Mouse (Mus musculus): ENCODE results near the gene Rev1. TPM values are rescaled to one million over a fixed set of nuclear protein-coding genes. Genes with fewer than 3 reads are reported as not detected.
"Not testable (repeated sequence)": the region's sequence is repeated elsewhere in the genome, so short reads cannot be mapped to it uniquely, and the experiment has no call there.

Gene Rev1
- total RNA-seq, 2 experiments from 2014 or later = 14.9 to 17.1 TPM

GRCm38 (mm10) chr1:38081316-38081715 lies 48.3 kb downstream of the Rev1 start:
- intact Hi-C loops (cut with DNase I) = no loop called here
- no peak for DNase-seq

GRCm38 (mm10) chr1:38071326-38071725 lies 58.3 kb downstream of the Rev1 start:
- intact Hi-C loops (cut with DNase I) = no loop called here
- DNase-seq = no peak

DNA sequence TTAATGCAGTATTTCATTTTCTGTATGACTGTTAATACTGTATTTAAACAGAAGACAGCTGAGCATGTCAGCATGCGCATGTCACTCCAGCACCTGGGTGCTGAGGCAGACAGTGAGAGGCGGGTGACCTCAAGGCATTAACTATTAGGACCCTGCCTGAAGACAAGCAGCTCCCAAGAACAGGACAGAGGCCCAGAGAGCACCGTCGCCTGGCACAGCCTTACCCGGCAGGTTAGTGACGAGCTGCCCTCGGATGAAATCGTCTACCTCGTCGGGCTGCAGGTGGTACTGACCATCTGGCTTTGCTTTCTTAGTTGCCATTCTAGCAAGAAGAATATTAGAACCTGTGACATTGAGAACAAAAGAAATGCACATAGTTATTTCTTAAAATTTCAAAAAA lies 62.3 kb downstream of the Rev1 start:
- intact Hi-C loops (cut with DNase I) = no loop called here
- no peak for DNase-seq

GRCm38 (mm10) chr1:38062156-38062555 lies 67.4 kb downstream of the Rev1 start:
- intact Hi-C loops (cut with DNase I); DNase-seq: not testable (repeated sequence)

DNA sequence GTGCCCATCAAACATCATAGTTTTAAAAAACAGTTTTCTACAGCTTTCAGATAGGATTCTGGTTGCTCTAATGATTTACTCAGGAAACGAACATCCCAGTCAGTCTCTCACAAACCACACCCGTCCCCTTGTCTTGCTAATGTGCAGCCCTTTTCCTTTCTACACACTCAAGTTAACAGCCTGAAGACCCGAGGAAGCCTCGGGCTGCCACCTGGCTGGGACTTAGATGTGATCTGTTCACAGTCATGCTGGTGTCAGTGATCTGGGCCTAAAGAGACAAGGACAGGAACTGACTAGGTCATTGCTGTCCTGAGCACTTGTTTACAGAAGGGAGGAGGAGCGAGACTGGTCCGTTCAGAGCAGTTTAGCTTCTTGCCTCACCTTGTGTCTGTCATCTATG lies 71.2 kb downstream of the Rev1 start:
- intact Hi-C loops (cut with DNase I) = no loop called here
- no peak for DNase-seq

DNA sequence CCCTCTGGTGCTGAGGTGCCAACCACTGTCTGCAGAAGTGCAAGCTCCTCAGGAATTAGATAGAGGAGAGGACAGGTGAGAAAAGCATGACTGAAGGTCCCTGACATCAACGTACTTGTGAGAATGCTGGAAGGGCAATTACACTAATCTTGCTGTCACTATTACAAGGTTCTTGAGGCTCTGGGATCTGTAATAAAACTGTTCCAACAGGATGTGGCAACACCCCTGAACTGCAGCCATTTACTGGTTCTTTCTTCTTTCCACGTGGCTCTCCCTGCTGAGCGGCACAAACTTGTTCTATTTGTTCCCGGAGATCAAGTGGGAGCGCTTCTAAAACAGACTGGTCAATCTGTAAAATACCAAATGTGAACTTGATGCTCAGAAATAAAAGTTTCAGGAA lies 74.4 kb downstream of the Rev1 start:
- intact Hi-C loops (cut with DNase I) = no loop called here
- no peak for DNase-seq

GRCm38 (mm10) chr1:38049562-38049961 lies 80.0 kb downstream of the Rev1 start:
- intact Hi-C loops (cut with DNase I) = no loop called here
- DNase-seq = no peak

DNA sequence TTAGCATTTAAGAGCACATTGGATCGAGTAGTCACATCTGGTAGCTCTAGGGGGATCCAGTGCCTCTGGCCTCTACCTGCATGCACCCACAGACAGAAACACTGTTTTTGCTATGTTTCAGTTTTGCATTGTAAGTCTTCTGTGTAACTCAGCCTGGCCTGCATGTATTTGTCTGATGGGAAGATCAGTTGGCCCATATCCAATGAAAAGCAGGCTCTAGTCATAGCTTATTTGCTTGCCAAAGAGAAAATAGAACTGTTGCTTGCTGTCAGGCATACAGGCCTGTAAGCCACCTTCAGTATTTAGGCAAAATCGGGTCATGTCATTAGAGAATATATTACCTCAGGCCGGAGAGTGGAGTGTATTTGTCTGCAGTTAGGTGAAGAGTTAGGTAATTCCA lies 81.5 kb downstream of the Rev1 start:
- DNase-seq = no peak
- intact Hi-C loops (cut with DNase I) = no loop called here

- intact Hi-C loops (cut with DNase I) = no loop called here
These were observed 90.7 kb downstream of the Rev1 start for GRCm38 (mm10) chr1:38038898-38039297.

GRCm38 (mm10) chr1:38037375-38037774 lies 92.2 kb downstream of the Rev1 start:
- intact Hi-C loops (cut with DNase I) = no loop called here
- no peak for DNase-seq

More at GRCm38 (mm10) chr1:38038898-38039297, 90.7 kb downstream of the Rev1 start:
- no peak for DNase-seq

DNA sequence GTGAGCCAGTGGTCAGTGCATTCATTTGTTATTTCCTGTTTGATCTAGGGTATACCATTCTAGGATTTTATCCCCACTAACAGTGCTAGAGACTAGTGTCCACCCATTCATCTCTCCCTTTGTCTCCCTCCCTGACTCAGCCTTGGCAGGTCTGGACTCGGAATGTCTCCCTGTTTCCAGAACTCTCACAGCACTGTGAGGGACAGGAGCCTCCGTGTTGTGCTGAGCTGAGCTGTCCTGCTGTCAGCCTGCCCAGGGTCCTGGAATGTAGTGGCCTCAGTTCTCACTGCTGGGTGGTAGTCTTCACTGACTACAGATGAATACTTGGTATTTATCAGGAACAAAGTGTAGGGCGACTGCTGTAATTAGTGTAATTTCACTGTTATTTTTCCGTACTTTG lies 94.1 kb downstream of the Rev1 start:
- intact Hi-C loops (cut with DNase I) = no loop called here
- DNase-seq = no peak

DNA sequence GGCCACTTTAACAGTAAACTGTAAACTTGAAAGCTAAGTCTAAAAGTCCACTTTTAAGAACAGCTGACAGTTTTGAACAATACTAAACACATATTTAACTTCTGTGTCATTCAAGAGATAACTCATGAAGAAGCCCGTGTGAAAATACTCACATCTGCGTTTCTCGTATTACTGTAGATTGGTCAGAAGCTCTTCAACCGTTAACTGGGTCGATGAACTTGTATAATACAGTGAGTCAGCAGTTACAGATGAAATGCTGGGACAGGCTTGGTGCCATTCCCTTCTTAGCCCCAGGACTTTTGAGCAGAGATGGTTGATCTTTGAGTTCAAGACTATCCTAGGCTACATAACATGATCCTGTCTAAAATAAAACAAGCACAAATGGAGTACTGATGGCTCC lies 98.2 kb downstream of the Rev1 start:
- DNase-seq = no peak
- intact Hi-C loops (cut with DNase I) = no loop called here

- DNase-seq = no peak
- intact Hi-C loops (cut with DNase I) = no loop called here
These were observed 102.3 kb downstream of the Rev1 start for GRCm38 (mm10) chr1:38027301-38027700.

DNA sequence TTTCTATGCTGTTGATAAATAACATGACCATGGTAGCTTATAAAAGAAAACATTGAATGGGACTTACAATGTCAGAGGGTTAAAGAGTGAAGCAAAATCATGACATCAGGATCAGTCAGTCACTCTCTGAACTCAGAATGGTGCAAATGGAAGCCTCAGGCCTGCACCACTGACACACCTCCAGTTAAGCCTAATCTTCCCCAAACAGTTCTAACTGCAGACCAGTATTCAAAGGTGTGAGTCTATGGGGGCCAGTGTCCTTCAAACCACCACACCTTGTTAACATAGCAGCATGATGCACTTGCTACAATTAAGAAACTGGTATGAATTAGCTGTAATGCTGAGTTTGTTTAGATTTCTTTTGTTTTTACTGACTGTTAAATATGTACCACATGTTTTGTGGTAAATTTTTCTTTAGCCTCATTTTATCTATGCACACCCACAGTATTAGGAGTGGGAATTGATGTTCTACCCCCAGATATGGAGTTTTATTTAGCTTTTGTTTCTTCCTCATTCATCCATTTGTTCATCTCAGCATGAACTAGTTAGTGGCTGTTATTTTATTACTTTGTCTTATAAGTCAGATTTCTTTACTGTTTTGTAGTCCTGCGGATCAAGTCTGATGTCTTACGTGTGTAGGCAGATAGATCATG lies 114.9 kb downstream of the Rev1 start:
- intact Hi-C loops (cut with DNase I) = no loop called here
- DNase-seq = no peak

DNA sequence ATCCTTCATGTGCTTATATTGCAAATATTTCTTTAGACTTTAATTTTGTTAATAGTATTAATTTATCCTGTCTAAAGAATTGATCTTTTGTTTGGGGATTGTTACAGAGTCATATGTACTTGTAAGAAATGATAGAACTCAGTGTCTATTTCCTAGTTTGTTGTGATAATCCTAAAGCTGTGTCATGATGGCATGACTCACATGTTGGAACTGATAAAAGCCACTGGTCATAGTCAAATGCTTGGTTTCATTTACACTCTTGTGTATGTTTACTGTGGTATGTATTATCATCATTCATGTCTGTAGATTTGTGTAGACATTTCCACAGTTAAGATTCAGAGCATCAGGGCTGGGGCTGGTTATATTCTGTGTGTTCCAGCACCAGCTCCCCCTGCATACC lies 117.1 kb downstream of the Rev1 start:
- intact Hi-C loops (cut with DNase I) = no loop called here
- DNase-seq = no peak

DNA sequence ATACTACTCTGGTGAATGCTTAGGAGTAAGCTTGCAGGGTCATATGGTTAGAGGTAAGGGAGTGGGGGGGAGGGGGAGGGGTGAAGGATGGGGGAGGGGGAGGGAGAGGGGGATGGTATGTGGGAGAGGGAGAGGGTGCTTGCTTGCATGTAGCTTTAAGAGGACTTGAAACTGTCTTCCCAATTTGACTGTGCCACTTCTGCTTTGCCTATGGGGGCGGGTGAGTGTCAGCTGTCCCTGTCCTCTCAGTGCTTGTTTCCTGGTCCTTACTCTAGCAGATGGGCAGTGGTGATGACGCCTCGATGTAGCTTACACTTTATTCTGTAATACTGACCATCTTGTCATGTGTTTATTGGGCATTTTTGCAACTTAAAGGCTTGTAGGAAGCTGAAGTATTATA lies 117.5 kb downstream of the Rev1 start:
- no peak for DNase-seq
- intact Hi-C loops (cut with DNase I) = no loop called here

DNA sequence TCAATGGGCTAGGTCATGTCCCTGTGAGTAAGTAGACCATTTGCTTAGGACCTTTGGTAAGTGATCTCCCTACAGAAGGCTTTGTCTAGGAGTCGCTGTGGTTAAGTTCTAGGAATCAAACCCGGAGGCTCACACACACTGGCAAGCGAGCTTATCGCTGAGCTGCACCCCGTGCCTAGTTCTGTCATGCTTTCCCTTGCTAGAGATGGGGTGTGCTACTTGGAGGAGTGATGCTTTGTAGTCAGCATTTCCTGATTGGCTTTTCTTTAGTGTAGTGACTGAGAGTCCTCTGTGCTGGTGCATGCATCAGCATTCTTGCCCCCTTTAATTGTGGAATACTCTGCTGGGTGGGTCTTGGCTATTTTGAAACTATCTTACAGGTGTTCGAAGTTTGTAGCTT lies 118.0 kb downstream of the Rev1 start:
- intact Hi-C loops (cut with DNase I) = no loop called here
- DNase-seq = no peak

DNA sequence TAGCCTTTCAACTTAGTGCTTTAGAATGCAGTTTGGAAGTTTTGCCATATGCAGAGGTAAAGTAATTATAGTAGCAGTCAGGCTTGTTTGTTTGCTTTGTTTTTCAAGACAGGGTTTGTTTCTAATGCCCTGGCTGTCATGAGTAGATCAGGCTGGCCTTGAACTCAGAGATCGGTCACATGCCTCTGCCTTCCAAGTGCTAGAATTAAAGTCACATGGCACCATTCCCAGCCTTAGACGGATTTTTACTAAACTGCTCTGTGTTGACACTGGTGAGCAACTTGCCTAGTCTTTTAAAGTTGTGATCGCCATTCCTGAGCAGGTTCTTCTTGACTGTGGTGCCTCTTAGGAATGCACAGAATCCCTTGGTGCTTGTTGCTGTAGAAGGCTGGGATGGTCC lies 122.9 kb downstream of the Rev1 start:
- intact Hi-C loops (cut with DNase I) = no loop called here
- no peak for DNase-seq

GRCm38 (mm10) chr1:38003046-38003445 lies 126.6 kb downstream of the Rev1 start:
- intact Hi-C loops (cut with DNase I) = no loop called here
- DNase-seq = no peak

Data from heart, postnatal 36 days (tissue).